Mouse (Mus musculus) right cerebral cortex, adult 2 months (tissue): ENCODE measurements around the gene Cyren.
A peak's percentile ranks its signal among the peaks of the same experiment; 100 is the strongest.

Source experiments
- DNase-seq, 2 experiments: peaks; one replicate each; pipeline ENCODE4 v3.0.0; 2021 to 2022; ENCODE audit warnings: low spot score in 2 of 2

The Cyren gene

DNA sequence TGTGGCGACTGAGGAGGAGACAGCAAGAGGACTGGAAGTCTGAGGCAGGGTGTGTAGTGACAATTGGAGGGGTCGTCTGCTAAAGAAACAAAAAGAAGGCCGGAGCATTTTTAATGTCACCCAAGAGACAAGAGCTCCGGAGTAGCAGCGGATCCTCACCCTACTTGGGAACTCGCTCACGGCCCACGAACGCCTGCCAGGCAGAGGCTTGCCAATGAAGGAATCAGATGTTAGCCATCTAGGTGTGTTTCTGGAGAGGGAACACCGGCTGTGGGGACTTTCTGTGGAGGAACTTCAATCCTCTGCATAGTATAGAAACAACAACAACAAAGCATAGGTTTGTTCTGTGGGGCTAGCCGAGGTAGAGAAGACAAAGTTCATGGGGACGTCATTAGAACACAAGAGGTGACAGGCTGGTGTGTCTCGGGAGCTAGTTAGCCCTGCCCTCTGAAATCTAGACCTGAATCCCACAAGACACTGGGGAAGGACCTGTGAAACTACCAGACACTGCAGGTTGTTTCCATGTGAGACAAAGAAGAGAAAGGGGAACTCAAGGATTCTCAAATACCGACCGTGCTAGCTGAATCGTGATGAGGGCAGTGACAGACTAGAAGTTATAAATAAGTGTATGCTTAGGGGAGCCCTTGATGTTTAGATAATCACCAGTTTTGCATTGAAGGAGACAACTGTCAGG, 10.4 kb downstream of the Cyren start:
- no peak for DNase-seq

DNA sequence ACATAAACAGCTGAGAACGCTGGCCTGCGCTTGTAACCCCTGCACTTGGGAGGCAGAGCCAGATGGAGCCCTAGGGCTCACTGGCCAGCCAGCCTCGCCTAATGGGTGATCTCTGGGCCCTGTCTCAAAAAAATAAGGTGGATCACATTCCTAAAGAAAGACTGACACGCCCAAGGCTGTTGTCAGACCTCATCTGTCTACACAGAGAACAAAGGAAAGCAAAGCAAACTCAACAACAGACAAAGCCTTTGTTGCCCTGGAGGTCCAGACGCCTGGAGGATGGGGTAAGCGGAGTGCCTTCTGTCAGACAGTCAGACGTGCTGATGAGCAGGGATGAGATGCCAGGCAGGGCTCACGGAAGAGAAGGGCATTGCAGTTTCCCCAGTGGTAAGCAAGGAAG, 11.1 kb downstream of the Cyren start:
- DNase-seq: no peak

DNA sequence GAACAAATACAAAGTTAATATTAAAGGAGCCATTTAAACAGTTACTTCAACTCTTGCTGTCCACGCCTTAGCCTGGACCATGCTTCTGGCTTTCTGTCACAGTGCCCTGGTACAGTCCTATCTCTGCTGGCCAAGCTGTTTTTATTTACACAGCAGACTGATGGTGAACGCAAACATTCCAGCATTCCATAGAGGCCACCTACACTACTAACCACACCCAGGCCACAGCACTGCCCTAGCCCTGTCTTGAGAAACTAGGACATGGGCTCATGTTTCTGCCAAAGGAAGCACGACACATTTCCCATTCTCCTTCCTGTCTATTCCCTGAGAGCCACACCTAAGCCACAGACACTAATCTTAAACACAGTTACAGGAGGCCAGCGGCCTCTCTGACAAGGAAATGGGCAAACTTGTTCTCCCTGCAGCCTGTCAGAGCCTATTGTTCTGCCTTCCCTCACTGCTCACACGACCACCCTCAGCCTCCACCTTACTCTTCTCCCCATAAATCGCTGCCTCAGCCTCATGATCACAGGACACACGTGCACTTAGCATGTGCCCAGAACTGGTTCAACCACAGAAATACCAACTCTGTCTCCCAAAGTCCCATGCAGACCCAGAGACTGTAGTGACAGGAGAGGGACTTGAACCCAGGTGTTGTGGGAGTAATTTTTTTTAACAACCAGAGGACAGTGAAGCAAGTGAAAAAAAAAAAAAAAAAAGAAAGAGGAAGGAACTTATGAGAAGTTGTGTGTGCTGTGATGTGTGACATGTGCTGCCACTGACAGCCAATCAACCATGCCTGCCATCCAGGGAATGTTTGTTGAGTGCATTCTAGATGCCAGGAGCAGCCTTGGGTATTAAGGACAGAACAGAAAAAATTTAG, 11.9 kb downstream of the Cyren start:
- DNase-seq: no peak

DNA sequence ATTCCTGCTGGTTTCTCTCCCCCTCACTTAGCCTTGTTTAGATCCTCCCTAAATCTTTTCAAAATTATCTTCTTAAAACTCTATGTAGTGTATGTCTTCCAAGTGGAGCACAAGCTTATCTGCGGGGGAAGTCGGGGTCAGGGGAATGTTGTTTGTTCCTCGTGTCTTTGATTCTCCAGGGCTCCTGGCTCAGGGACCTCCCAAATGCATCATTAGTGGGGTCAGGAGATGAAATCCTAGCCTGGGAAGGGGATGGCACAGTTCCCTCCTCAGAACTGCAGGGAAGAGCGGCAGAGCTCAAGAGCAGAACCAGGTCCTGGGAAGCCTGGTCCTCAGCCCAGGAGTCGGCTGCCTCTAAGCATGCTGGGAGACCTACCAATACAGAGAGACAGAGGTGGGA, 12.6 kb downstream of the Cyren start:
- no peak for DNase-seq

DNA sequence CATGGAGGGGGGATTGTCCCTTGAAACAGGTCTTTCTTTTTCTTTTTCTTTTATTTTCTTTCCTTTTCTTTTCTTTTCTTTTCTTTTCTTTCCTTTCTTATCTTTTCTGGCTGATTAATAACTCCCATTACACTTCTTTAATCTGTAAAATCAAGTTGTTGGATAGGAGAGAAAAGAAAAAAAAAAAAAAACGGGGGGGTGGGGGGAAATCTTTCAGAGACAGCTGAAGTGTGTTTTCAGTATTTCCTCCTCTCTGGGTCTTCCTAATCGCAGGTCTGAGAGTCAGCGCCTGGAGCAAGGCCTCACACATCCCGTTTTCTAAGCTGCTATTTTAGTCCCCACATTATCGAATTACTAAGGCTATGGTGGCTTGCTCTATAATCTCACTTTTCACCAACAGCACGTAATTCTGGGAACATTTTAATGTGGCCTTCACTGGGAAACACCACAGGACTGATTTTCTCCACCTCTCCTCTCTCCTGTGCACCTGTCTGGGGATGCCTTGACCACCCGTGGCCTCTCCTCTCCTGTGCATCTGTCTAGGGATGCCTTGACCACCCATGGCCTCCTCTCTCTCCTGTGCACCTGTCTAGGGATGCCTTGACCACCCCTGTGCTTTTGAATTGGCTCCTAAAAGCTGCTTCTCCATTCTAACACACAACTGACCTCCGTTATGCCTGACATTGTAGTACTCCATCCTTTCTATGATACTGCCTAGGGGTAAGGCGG, 13.9 kb downstream of the Cyren start:
- DNase-seq: no peak

DNA sequence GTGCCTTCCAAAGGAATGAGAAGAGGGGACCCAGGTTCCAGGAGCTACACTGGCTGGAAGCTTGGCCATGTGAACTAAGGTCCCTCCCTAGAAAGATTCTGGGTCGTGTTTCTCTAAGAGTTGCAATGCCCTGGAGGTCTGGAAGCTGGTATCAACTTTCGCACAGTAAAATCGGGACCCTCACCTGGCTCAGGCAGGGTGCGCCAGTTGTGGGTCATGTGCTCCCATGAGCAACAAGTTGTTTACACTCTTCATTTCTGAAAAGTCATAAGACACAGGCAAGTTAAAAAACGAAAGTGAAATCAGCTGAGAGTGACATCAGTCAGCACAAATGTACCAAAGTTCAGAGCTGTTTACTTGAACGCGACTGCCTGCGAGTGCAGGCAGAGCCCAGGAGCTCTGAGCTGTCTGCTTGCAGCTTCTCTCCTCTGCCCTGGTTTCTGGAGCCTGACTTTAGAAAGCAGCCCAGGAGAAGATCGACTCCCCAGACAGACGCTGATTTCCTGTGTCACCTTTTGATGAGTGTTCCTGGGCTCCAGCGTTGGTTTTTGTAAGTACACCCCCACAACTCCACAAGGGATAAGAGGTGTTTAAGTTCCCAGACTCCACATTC, 15.0 kb downstream of the Cyren start, which contains the start of gene Tmem140:
TSS of gene Tmem140 (plus strand) at position 356 of the 613 bp plus-strand sequence.
- DNase-seq: no peak

DNA sequence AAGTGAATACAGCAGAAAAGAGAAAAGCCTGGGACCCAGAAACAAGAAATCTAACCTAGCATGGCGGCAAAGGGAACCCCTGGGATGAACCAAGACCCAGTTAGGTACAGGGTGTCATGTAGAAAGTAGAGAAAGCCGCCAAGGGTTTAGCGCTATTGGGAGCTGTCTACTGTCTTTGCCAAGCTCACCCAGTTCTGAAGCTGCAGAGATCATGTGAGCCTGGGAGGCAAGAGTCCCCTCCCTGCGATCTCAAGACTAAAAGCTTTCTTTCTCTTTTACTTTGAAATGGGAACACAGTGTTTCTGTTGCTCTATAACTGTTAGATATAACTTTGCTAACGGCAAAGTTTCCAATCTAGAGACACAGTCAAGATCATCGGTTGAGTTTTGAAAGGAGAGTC, 15.5 kb downstream of the Cyren start:
- no peak for DNase-seq

DNA sequence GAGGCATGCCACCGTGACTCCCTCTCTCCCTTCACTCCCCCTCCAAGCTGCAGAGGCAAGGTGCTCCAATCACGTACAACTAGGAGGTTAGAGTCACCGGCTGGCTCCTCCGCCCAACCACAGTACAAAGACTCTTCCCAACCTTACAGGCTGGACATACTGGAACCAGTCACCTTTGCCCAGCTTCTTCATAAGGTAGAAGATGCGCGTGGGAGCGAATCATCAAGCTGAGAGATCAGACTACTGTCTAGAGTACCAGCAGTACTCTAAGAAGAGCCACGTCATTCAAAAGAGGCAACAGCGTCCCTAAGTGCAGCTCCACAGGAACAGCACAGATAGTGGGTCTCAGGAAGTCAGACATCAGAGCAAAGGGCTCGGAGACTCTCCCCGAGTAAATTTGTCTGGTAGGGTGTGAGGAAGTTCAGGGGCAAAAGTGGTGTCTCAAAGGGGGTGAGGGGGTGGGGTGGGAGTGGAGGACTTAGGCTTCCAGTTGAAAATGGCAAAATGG, 16.3 kb downstream of the Cyren start:
- no peak for DNase-seq

DNA sequence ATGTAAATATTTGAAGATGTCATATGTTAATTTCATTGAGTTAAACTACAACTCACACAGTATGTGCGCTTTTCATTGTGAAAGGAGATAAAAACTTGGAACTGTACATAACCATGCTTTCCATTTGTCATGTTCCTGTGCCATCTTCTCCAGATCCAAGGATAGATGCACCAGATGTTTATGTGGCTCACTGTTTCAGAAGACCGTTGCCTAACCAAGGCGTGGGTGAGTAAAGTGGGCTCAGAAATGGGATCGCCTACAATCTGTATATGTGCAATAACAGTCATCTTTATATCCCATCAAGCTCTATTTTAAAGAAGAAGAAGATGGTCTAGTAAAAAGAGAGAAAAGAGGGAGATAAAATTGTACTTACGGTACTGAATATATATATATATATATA, 45.5 kb downstream of the Cyren start:
- peak; percentile 33 to 39 for DNase-seq

DNA sequence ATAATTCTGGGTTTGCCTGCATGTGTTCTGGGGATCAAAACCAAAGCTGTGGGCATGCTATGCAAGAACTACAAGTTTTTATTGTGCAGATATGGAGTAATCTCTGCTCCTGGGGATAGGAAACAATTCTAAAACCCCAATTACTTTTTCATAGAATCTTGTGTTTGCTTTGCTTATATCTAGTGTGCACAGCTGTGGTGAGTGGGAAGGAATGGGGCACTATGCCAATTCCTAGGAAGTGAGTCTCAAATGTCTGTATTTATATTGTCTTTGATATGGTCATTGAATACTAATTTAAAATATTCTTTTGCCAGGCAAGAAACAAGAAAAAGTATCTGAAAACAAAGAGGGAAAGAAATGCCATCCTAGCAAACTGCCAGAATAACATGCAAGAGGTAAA, 53.5 kb downstream of the Cyren start:
- peak; percentile 56 to 59 for DNase-seq
